Mouse (Mus musculus): ENCODE results near the gene Kifc3.

DNA sequence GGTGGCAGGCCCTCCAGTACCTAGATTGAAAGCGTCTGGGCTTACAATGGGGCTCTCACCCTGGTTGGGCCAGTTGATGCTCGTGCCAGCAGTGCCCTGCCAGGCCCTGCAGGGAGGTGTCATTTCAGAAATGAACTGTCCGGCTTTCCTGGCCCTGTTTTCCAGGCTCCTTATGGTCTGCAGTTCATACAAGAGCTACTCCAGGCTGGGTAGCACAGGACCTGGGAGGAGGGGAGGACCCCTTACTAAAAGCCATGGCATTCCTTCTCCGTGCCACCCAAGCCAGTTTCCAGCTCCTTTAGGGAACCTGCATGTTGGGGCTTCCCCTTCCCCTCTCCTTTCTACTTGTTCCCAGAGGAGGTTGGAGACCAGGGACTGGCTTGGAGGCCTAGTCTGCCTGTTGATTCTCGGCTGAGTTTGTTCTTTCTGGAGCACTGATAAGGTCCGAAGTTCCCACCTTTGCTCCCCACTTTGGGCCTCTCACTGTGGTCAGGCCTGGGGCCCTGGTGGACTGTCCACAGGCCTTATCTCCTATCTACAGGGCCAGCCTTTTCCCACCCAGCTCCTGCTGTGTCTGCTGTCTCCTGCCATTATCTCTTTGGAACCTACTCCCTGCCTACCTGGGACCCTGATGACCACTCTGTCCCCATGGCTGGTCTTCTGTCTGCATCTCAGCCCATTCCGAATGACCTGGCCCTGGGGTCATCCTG is 117.0 kb downstream of the Kifc3 start:
- TF ChIP-seq CTCF (IDR thresholded peaks at IDR 0.05; ENCODE audit: low read depth, low read length) (no peak), GATA1 (IDR thresholded peaks at IDR 0.05; ENCODE audit: borderline replicate concordance, low read length) (no peak), POLR2AphosphoS5 (IDR thresholded peaks at IDR 0.05; ENCODE audit: insufficient replicate concordance, low read depth, low read length) (no peak)
